Mouse (Mus musculus) embryonic facial prominence, embryonic 13.5 days (tissue): ENCODE results near the gene Zfp663. TPM values are rescaled to one million over a fixed set of nuclear protein-coding genes. Genes with fewer than 3 reads are reported as not detected.

Experiments used
- ATAC-seq: fragments of 200-750 bp; cut with Nextera tagmentation; 2 replicates; pipeline ENCODE4 v1.8.0; 2017; ENCODE audit warnings: low read depth; ENCODE audit not compliant: insufficient number of reproducible peaks, insufficient read depth, low FRiP score, low TSS enrichment
- H3K27ac ChIP-seq: fragments of 300-500 bp; sonication (generic); 2 replicates; pipeline ENCODE4 v1.5.1; 2015; ENCODE audit warnings: moderate library complexity, mild to moderate bottlenecking, inconsistent platforms
- H3K27me3 ChIP-seq: fragments of 300-500 bp; sonication (generic); 2 replicates; pipeline ENCODE4 v1.6.1; 2015; ENCODE audit warnings: mild to moderate bottlenecking, inconsistent platforms
- H3K36me3 ChIP-seq: fragments of 300-500 bp; sonication (generic); 2 replicates; pipeline ENCODE4 v1.6.1; 2015; ENCODE audit warnings: mild to moderate bottlenecking, inconsistent platforms
- H3K4me1 ChIP-seq: fragments of 300-500 bp; sonication (generic); 2 replicates; pipeline ENCODE4 v1.6.1; 2015; ENCODE audit warnings: inconsistent platforms
- H3K4me2 ChIP-seq: fragments of 300-500 bp; sonication (generic); 2 replicates; pipeline ENCODE4 v1.6.1; 2015; ENCODE audit warnings: moderate library complexity, mild to moderate bottlenecking, inconsistent platforms
- H3K4me3 ChIP-seq: fragments of 300-500 bp; sonication (generic); 2 replicates; pipeline ENCODE4 v1.5.1; 2015; ENCODE audit warnings: mild to moderate bottlenecking, inconsistent platforms
- H3K9ac ChIP-seq: fragments of 300-500 bp; sonication (generic); 2 replicates; pipeline ENCODE4 v1.6.1; 2015; ENCODE audit warnings: mild to moderate bottlenecking, inconsistent platforms
- H3K9me3 ChIP-seq: fragments of 300-500 bp; sonication (generic); 2 replicates; pipeline ENCODE4 v1.6.1; 2016; ENCODE audit warnings: inconsistent platforms
- WGBS: fragments of 180-500 bp; shearing (Covaris S2); methylation state at CpG from one replicate; pipeline ENCODE4 v1.1.7; 2015; ENCODE audit warnings: mixed read lengths; 5-methylcytosine and 5-hydroxymethylcytosine counted together
- polyA plus RNA-seq: library from polyadenylated mRNA; unstranded; fragments of >200 nt; fragmentation: Nextera tagmentation; extraction: Ambion mirVana; gene quantifications from 2 replicates; pipeline ENCODE4 v1.2.1, GENCODE M21; 2015

Gene Zfp663
- 1.1 and 2.2 TPM in 2 replicates for polyA plus RNA-seq

DNA sequence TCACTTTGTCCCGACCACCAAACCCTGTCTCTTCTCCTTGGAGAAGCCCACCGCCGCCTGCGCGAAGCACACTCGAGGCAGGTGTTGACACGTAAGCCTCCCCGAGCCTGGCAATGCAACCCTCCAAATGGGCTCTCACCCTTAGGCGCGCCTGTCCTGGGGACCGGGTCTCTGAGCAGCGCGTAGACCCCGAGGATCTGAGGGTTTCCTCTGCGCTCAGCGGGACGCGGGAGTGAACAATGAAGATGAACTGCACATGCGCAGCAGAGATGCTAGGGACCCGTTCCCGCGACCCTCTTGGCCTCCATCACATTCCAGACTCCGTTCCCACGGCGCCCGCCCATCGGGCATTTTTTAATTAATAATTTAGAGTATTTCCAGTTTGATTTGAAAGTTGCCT is at the start of gene Zfp663:
Zfp663 (minus strand) TSS at position 234 of the 400 bp plus-strand sequence.
- no peak for ATAC-seq
- Histone ChIP-seq H3K4me3 (peak within 1 kb of the TSS; percentile 44), H3K4me2 (peak within 1 kb of the TSS; percentile 77), H3K9me3 (no peaks in the 10 kb centered on the region), H3K27me3 (peaks cover 15% of the 10 kb centered on the region), H3K36me3 (no peaks in the 10 kb centered on the region), H3K4me1 (peaks cover 26% of the 10 kb centered on the region), H3K9ac (peak within 1 kb of the TSS; percentile 71), H3K27ac (no peak within 1 kb of the TSS)
- under 1% methylated on average over 27 of the region's 27 CpGs for WGBS

DNA sequence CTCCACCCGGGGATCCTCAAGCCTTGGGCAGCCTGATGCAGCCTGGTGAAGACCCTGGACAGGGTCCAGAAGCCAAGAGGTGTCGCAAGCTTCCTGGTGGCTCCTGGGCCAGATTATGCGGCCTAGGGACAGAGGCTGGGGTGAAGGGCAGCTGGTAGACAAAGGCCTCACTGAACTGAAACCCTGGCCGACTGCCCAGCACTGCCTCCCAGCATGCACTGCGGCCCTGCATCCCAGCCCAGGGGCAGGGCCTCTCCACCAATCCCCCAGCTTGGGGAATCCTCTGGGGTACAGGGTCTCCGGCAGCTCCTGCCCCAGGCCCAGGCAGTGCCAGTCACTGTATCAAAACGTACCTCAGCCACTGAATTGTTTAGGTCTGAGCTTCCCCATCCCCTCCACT is 48.8 kb upstream of the Zfp663 start:
- no peaks in the 10 kb centered on the region for H3K27me3 ChIP-seq
- H3K9me3 ChIP-seq, result no peaks in the 10 kb centered on the region
- ATAC-seq, result no peak
- WGBS, result 53% methylated on average over 7 of the region's 7 CpGs
- H3K9ac ChIP-seq, result 0 out of 2 replicates have a peak overlapping the region, but pooled peaks have one; percentile 49
- H3K36me3 ChIP-seq, result no peaks in the 10 kb centered on the region
- no peak overlapping the region for H3K4me3 ChIP-seq
- H3K4me1 ChIP-seq, result peaks cover 50% of the 10 kb centered on the region
- H3K27ac ChIP-seq, result peak overlapping the region; percentile 28; the same call in 1 of the 2 replicates
- H3K4me2 ChIP-seq, result no peak overlapping the region

DNA sequence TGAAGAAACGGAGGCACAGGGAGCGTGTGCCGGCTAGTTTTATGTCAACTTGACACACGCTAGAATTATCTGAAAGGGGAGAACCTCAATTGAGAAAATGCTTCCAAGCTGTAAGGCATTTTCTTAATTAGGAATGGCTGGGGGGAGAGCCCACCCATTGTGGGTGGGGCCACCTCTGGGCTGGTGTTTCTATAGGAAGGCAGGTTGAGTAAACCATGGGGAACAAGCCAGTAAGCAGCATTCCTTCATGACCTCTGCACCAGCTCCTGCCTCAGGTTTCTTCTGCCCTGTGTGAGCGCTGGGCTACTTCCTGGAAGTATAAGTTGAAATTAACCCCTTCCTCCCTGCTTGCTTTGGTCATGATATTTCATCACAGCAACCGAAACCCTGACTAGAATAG is 47.3 kb upstream of the Zfp663 start:
- Histone ChIP-seq H3K4me3 (no peak overlapping the region), H3K9me3 (no peaks in the 10 kb centered on the region), H3K27ac (peak overlapping the region; percentile 68; the same call in 1 of the 2 replicates), H3K9ac (no peak overlapping the region), H3K4me2 (0 out of 2 replicates have a peak overlapping the region, but pooled peaks have one; percentile 11), H3K4me1 (peaks cover 50% of the 10 kb centered on the region), H3K36me3 (no peaks in the 10 kb centered on the region), H3K27me3 (no peaks in the 10 kb centered on the region)
- 13% methylated on average over 6 of the region's 6 CpGs for WGBS
- no peak for ATAC-seq

DNA sequence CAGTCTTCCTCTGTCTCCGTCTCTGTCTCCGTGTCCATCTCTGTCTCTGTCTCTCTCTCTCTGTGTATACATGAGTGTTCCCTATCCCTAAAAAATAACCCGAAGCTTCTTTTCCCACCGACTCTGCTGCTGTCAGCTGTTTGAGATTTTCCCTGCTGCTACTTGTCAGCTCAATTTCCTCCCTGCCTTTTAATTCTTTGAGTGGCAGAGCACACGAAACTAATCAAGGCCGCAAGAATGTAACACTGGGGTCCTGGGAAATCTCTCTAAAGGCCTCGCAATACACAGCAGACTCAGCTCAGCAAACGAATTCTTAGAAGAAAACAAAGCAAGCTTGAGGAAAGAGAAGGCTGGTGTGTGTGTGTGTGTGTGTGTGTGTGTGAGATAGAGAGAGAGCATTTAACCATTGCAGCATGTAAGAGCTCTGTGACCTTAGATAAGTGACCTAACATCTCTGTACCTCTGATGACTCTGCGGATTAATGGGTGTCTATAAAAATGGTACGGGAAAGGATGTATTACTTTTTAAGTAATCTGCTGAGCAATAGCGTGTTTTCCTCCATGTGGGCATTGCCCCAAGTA is 46.7 kb upstream of the Zfp663 start:
- 11% methylated on average over 11 of the region's 11 CpGs for WGBS
- Histone ChIP-seq H3K27ac (peak overlapping the region; percentile 68), H3K4me3 (no peak overlapping the region), H3K9me3 (no peaks in the 10 kb centered on the region), H3K4me2 (peak overlapping the region; percentile 14; the same call in 1 of the 2 replicates), H3K36me3 (no peaks in the 10 kb centered on the region), H3K9ac (no peak overlapping the region), H3K4me1 (peaks cover 50% of the 10 kb centered on the region), H3K27me3 (no peaks in the 10 kb centered on the region)
- ATAC-seq, result no peak

DNA sequence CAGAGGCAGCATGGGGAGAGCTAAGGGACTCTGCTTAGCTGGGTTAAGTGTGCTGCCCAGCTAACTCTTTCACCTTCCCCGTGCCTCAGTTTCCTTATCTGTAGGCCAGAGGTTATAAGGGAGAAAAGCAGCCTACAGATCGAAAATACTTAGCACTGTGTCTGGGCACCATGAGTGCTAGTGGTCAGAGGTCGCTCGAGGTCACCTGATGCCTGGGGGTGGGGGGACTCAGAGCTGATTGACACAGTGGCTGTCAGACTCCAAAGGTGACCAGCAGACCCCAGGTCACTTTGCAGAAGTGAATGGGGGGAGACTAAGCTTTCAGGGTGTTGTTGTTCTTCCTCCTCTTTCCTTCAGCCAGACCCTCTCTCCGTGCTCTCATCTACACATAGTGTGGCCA is 45.8 kb upstream of the Zfp663 start:
- 41% methylated on average over 5 of the region's 5 CpGs for WGBS
- no peak overlapping the region for H3K27ac ChIP-seq
- no peak for ATAC-seq
- H3K4me2 ChIP-seq, result no peak overlapping the region
- no peak overlapping the region for H3K4me3 ChIP-seq
- H3K4me1 ChIP-seq, result peaks cover 43% of the 10 kb centered on the region
- no peaks in the 10 kb centered on the region for H3K36me3 ChIP-seq
- no peak overlapping the region for H3K9ac ChIP-seq
- H3K27me3 ChIP-seq, result no peaks in the 10 kb centered on the region
- H3K9me3 ChIP-seq, result no peaks in the 10 kb centered on the region

DNA sequence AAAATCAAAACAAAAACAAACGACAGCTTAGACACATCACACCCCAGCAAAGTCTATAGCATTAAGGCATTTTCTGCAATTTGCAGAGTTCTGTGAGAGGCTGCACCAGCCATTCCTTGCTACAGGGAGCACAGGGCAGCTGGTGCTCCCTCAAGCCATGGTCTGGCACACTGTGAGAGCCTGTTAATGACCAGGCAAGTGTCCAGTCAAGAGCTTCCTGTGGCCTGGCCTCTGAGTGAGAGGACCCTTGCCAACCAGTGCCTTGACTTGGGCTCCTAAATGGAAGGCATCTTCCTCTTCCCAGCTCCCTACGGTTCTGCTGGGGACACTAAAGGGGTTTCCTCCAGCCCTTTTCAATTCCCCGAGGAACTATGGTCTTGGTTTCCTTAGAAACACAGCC is 45.4 kb upstream of the Zfp663 start:
- no peak overlapping the region for H3K4me2 ChIP-seq
- no peak for ATAC-seq
- no peaks in the 10 kb centered on the region for H3K36me3 ChIP-seq
- no peaks in the 10 kb centered on the region for H3K27me3 ChIP-seq
- 32% methylated on average over 3 of the region's 3 CpGs for WGBS
- no peak overlapping the region for H3K27ac ChIP-seq
- H3K9me3 ChIP-seq, result no peaks in the 10 kb centered on the region
- H3K4me1 ChIP-seq, result peaks cover 41% of the 10 kb centered on the region
- no peak overlapping the region for H3K9ac ChIP-seq
- no peak overlapping the region for H3K4me3 ChIP-seq

DNA sequence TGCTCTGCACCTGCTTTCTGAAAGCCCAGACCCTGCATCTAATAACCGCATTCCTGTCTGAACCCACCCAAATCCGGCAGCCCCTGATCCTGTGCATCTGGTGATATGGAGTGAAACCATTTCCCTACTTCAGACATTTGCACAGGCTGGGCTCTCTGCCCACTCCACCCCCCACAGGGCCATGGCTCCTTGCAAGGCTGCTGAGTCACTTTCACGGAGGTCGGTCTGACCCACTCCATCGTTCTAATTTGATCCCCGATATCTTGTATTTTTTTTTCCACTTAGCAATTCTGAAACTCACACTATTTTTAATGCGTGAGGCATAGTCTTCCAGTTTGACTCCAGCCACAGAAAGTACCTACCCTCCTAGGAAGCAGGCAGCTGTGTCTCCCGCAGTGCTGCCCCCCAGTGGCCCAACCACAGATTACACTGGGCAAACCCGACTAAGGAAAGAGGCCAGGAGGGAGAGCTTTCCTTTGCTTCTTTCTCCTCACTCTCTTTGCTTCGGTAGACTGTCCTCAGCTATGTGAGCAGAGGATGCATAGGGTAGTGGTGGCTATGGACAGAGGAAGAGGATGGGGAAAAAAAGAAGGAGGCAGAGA is 39.3 kb upstream of the Zfp663 start:
- 43% methylated on average over 10 of the region's 10 CpGs for WGBS
- Histone ChIP-seq H3K9ac (no peak overlapping the region), H3K27me3 (no peaks in the 10 kb centered on the region), H3K9me3 (no peaks in the 10 kb centered on the region), H3K36me3 (no peaks in the 10 kb centered on the region), H3K4me3 (no peak overlapping the region), H3K4me1 (0 out of 2 replicates have a peak, but pooled peaks cover 3% of the 10 kb centered on the region), H3K4me2 (no peak overlapping the region), H3K27ac (no peak overlapping the region)
- ATAC-seq, result no peak

DNA sequence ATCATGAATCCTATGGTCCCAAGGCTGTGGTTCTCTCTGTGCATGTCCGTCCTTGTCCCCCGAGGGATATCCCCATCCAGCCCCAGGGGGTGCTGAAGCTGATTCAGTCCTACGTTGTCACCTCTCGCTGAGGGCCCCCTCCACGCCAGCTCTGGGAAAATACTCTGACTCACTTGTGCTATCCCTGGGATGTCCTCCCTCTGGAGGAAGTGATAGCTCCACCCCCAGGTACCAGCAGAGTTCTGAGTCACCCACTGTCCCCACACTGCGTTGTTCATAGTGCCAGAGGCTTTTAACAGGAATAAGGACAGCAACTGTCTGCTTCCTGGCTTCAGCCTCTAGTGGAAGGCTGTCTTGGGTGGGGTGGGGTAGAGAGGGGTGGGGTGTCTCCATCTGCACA is 36.8 kb upstream of the Zfp663 start:
- 0 out of 2 replicates have a peak, but pooled peaks cover 3% of the 10 kb centered on the region for H3K4me1 ChIP-seq
- H3K36me3 ChIP-seq, result no peaks in the 10 kb centered on the region
- H3K27me3 ChIP-seq, result no peaks in the 10 kb centered on the region
- no peak overlapping the region for H3K4me3 ChIP-seq
- 50% methylated on average over 6 of the region's 6 CpGs for WGBS
- no peak overlapping the region for H3K9ac ChIP-seq
- ATAC-seq, result no peak
- H3K4me2 ChIP-seq, result no peak overlapping the region
- no peaks in the 10 kb centered on the region for H3K9me3 ChIP-seq
- no peak overlapping the region for H3K27ac ChIP-seq

DNA sequence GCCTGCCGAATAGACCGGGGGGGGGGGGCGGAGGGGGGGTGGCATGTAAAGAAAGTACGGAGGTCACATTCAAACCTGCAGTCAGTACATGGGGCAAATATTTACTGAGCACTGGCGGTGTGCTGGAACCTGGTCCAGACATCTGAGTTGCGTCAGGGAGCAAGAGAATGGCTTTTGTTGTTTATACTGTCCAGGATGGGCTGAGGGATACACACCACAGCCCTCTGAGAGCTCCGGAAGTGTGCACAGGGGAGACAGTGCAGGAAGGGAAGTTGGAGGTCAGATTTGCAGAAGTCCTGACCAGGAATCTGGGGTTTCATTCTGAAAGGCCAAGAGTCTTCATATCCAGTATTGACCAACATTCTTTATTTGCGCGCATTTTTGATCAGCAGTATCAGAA is 36.4 kb upstream of the Zfp663 start:
- Histone ChIP-seq H3K4me1 (0 out of 2 replicates have a peak, but pooled peaks cover 3% of the 10 kb centered on the region), H3K9ac (no peak overlapping the region), H3K4me2 (no peak overlapping the region), H3K36me3 (no peaks in the 10 kb centered on the region), H3K4me3 (no peak overlapping the region), H3K27me3 (no peaks in the 10 kb centered on the region), H3K9me3 (no peaks in the 10 kb centered on the region), H3K27ac (no peak overlapping the region)
- no peak for ATAC-seq
- WGBS, result 59% methylated on average over 9 of the region's 9 CpGs

DNA sequence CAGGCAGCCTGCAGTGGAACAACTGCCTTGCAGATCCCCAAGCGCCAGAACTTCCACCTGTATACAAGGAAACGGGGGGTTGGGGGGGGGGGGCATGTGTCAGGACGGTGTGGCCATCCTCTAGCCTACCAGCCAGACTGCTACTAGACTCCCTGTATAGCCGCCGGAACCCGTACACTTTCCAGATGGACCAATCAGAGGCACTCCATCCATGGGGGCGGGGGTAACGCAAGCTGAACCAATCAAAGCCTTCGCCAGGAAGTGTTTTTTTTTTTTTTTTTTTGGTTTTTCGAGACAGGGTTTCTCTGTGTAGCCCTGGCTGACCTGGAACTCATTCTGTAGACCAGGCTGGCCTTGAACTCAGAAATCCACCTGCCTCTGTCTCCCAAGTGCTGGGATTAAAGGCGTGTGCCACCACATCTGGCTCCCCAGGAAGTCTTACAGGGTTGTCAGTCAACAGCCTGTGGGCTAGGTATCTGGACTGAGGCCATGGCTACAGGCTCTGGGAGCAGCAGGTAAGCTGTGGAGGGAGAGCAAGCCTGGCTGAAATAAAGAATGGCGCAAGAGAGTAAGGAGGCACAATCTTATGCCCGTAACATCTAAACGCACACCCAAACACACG is 29.7 kb upstream of the Zfp663 start:
- H3K9ac ChIP-seq, result no peak overlapping the region

DNA sequence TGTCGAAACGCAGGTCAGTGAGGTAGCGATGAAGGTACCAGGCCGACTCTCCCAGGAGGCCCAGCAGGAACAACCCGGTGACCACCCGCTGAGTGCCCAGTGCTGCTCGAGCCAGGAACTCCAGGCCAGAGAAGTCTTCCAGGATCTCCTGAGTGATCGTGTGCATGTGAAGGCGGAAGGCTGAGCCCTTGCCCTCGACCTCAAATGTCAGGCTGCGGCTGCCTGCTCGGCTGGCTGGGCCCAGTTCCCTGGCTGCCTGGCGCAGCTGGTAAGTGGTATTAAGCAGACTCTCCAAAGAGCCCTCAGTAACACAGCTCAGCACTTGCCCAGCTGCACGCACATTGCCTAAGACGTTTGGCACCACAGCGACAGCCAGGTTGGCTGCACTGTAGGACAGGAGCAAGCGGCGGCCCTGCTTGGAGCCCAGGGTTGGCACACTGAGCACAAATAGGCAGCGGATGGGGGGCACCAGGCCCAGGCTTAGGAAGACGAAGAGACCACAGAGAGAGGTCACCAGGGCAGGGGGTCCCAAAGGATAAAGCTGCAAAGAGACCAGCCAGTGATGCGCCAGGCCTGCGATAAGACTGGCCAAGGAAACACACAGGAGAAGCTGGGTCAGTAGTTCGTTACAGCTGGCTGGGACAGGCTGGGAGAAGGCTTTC is 29.1 kb upstream of the Zfp663 start:
- Histone ChIP-seq H3K4me1 (peaks cover 23% of the 10 kb centered on the region), H3K36me3 (no peaks in the 10 kb centered on the region), H3K4me3 (no peak overlapping the region), H3K9me3 (no peaks in the 10 kb centered on the region), H3K27ac (peak overlapping the region; percentile 84), H3K9ac (no peak overlapping the region), H3K27me3 (no peaks in the 10 kb centered on the region), H3K4me2 (peak overlapping the region; percentile 45)
- 55% methylated on average over 23 of the region's 23 CpGs for WGBS
- ATAC-seq, result no peak

More for the DNA sequence above, 29.7 kb upstream of the Zfp663 start:
- H3K9me3 ChIP-seq, result no peaks in the 10 kb centered on the region
- H3K4me3 ChIP-seq, result no peak overlapping the region
- H3K4me1 ChIP-seq, result peaks cover 23% of the 10 kb centered on the region
- H3K36me3 ChIP-seq, result no peaks in the 10 kb centered on the region
- H3K27me3 ChIP-seq, result no peaks in the 10 kb centered on the region
- H3K4me2 ChIP-seq, result no peak overlapping the region
- no peak for ATAC-seq
- WGBS, result 53% methylated on average over 15 of the region's 15 CpGs
- H3K27ac ChIP-seq, result no peak overlapping the region
